Mouse (Mus musculus): ENCODE measurements around the gene Oxnad1.

The Oxnad1 gene

GRCm38 (mm10) chr14:32141723-32142122 is 56.5 kb downstream of the Oxnad1 start, which contains the start of gene Msmb:
Gene Msmb (plus strand): TSS chr14:32142023.
- in situ Hi-C loops (cut with MboI, MseI): no loop called here

GRCm38 (mm10) chr14:32144734-32145133 is 59.6 kb downstream of the Oxnad1 start:
- in situ Hi-C loops (cut with MboI, MseI): no loop called here

- in situ Hi-C loops (cut with MboI, MseI): no loop called here
Measured at GRCm38 (mm10) chr14:32145401-32145800, 60.2 kb downstream of the Oxnad1 start.

- in situ Hi-C loops (cut with MboI, MseI): no loop called here
Measured at GRCm38 (mm10) chr14:32145809-32146511, 60.8 kb downstream of the Oxnad1 start.

- in situ Hi-C loops (cut with MboI, MseI): no loop called here
Measured at GRCm38 (mm10) chr14:32146578-32146977, 61.4 kb downstream of the Oxnad1 start.

GRCm38 (mm10) chr14:32150872-32151271 is 65.7 kb downstream of the Oxnad1 start:
- in situ Hi-C loops (cut with MboI, MseI): no loop called here

GRCm38 (mm10) chr14:32152243-32152965 is 67.2 kb downstream of the Oxnad1 start:
- in situ Hi-C loops (cut with MboI, MseI): no loop called here
